Mouse (Mus musculus): Measurements from ENCODE around the gene Themis.

Themis gene

DNA sequence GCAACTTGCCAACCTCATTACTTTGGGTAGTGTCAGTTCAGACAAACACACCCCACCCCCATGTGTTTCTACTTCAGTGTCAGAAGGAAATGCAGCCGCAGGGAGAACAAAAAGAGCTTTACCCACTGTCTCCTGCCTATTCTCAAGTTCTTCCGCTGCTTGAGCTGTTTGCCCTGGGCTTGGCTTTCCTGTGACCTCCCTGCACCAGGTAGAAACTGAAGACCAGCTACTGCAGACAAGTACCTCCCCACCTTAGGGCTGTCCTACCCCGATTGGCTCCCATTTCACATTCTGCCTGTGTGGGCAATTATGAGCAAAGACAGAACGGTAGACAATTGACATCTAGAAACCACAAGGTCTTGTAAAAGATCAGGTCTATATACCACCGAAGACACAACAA, at the start of gene Themis:
Themis (plus strand) TSS at position 100 of the 400 bp plus-strand sequence.
- DNase-seq (ENCODE audit: low spot score) = no peak

DNA sequence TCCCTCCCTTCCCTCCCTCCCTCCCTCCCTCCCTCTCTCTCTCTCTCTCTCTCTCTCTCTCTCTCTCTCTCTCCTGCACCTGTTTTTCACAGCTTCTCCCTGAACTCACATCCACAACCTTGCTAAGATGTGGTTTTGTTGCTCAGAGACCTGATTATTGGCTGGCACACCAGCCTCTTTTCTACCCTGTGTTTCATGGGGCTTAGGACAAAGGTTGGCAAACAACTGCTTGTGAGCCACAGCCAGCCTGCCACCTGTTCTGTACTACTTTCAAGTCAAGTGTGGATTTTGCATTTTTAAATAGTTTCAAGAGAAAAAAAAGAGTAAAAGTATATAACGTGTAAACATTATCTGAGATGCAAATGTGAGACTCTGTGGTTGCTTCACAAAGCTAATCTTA, 48.7 kb upstream of the Themis start:
- no peak for DNase-seq (ENCODE audit: low spot score)

- no peak for DNase-seq (ENCODE audit: low spot score)
Measured at GRCm38 (mm10) chr10:28636096-28636495, 32.1 kb upstream of the Themis start.

DNA sequence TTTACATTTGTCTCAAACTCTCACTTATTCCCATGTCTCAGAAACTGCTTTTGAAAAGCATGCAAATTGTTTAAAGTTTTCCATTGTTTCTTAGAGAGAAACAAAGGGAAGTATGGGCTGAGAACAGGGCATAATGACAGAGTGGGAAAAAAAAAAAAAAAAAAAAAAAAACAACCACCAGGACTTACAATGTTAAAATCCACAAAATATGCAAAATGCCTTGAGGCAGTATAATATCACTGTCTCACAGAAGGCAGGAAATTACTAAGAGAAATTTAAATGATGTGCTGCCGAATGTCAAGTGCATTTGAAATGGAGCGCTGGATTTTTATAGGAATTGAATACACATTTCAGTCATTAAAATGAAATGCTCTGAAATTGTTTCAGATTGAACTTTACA, 26.3 kb upstream of the Themis start:
- DNase-seq (ENCODE audit: low spot score) = no peak

DNA sequence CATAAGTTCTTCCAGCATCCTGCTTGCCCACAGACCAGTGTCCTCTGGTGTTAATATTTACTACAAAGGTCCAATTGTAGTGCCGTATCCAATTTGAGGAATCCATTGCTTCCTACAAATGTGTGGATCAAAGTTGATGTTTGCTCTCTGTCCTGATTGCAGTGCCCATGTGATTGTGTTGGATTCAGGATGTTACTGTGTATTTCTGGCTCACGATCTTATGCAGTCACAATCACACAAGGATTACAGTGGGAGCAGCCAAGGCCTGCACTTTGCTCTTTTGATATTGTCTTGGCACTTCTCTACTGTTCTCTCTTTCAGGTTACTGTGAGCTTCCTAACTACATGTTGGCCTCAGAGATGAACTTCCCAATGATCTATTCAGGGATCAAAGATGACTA, 20.3 kb upstream of the Themis start:
- no peak for DNase-seq (ENCODE audit: low spot score)

GRCm38 (mm10) chr10:28649109-28649899, 18.9 kb upstream of the Themis start:
- DNase-seq (ENCODE audit: low spot score) = no peak

DNA sequence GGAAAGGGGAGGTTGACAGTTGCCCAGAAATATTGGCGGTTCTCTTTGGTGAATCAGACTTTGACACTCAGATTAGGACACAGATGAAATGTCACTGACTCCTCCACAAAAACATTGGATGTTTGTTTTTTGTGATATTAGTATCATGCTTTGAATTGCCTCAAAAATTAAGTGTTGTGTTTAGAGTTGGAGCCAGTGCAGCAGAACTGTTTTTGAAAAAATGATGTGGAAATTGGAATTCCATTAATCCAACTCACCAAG, 18.3 kb upstream of the Themis start:
- no peak for DNase-seq (ENCODE audit: low spot score)

- DNase-seq (ENCODE audit: low spot score) = no peak
Measured at GRCm38 (mm10) chr10:28651910-28652309, 16.2 kb upstream of the Themis start.

GRCm38 (mm10) chr10:28654733-28655132, 13.4 kb upstream of the Themis start:
- no peak for DNase-seq (ENCODE audit: low spot score)

- DNase-seq (ENCODE audit: low spot score) = no peak
Measured at GRCm38 (mm10) chr10:28665141-28665540, 3.0 kb upstream of the Themis start.

GRCm38 (mm10) chr10:28673931-28674330, 5.8 kb downstream of the Themis start:
- no peak for DNase-seq (ENCODE audit: low spot score)

DNA sequence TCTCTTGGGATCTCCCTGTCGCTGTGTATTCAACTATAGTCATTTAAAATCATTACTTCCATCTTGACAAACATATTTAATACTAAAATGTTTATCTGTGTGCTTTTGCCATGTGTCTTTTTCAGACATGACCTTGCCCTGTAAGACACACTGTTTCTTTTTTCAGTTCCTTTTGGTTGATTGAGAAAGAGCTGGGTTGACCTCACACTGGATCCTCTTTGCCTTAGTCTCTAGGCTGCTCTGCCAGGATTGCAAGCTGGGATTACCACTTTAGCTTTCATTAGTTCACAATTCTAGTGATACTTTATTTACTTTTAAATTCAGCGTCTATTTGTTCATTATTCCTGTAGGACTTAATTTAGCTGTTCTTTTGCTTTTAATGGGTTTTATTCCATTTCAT, 7.2 kb downstream of the Themis start:
- DNase-seq (ENCODE audit: low spot score) = no peak

GRCm38 (mm10) chr10:28694981-28695380, 26.8 kb downstream of the Themis start:
- no peak for DNase-seq (ENCODE audit: low spot score)

DNA sequence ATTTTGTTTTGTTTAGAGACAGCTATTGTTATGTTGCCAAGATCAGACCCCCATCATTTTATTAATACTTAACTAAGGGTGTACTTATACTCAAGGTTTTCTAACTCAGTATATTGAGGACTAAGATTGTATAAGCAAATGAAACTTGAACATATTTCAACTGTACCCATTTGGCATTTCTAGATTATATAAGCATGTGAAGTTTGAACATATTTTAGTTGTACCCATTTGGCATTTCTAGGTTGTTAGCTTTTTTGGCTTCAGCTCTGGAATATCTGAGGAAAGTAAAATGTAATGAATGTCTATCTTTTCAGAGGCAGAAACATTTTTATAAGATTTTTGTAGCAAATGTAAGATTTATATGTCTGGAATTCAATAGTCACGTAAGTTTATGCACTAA, 27.9 kb downstream of the Themis start:
- no peak for DNase-seq (ENCODE audit: low spot score)

DNA sequence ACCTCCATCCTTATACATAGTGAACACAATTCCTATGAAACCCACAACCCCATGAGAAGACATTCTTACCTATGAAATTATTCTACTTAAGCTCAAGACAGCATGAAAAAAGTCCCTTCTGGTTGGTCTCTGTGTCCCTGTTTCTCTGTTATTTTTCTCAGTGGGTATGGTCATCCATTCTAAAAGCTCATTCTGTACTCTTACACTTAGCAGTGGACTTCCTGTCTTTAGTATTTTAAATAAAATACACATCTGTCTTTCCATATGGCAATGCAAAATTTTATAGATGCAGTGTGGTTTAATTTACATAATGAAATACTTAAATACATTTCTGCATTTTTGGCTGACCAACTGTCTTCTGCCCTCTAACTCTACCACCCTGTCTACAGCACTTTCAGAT, 30.0 kb downstream of the Themis start:
- no peak for DNase-seq (ENCODE audit: low spot score)

GRCm38 (mm10) chr10:28721828-28722227, 53.7 kb downstream of the Themis start:
- no peak for DNase-seq (ENCODE audit: low spot score)

DNA sequence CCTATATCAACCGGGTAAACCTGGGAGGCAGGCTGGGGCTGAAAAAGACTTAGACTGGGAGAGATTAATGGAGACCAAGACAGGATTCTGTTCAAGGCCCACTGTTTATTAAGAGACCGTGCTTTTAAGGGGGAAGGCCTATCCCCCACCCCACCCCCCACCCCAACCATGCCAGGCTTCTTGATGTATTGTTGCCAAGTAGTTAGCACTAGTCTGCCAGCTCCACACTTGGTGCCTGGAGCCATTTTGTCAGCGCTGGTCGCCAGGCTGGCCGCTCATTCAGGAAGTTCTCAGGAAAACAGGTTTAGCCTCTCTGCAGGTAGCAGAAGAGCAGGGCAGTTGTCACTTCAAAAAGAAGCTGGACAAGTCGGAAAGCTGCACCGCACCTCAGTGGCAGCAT, 55.1 kb downstream of the Themis start:
- no peak for DNase-seq (ENCODE audit: low spot score)

DNA sequence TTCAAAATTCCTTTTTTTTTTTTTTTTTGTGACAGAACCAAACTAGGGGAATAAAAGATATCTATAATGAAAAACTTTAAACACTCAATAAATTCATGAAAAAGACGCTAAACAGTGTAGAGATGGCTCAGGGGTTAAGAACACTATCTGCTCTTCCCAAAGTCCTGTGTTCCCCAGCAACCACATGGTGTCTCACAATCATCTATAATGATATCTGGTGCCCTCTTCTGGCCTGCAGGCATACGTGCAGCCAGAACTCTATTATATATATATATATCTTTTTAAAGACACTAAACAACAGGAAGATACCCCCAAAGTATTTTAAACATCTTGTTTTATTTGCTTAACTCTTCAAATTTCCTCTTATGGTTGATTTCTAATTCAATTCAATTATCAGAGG, 62.0 kb downstream of the Themis start:
- no peak for DNase-seq (ENCODE audit: low spot score)

DNA sequence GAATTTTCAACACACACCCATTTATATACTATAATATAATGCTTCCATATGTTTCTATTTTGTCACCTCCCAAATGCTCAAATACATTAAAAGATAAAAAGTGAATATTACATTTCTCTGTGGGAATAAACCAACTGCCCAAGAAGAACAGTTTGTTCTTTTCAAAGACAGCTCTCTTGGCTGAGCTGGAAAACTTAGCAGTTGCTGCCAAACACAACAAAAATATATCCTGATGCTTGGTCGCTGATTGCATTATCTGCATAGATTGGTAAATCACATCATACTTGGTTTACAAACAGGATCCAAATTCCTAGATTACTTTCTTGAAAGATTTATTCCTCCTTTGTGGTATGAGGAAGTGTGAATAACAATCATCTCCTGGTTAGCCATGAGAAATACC, 69.8 kb downstream of the Themis start:
- DNase-seq (ENCODE audit: low spot score) = no peak

GRCm38 (mm10) chr10:28746426-28746825, 78.3 kb downstream of the Themis start:
- no peak for DNase-seq (ENCODE audit: low spot score)

- no peak for DNase-seq (ENCODE audit: low spot score)
Measured at GRCm38 (mm10) chr10:28753321-28753720, 85.2 kb downstream of the Themis start.

DNA sequence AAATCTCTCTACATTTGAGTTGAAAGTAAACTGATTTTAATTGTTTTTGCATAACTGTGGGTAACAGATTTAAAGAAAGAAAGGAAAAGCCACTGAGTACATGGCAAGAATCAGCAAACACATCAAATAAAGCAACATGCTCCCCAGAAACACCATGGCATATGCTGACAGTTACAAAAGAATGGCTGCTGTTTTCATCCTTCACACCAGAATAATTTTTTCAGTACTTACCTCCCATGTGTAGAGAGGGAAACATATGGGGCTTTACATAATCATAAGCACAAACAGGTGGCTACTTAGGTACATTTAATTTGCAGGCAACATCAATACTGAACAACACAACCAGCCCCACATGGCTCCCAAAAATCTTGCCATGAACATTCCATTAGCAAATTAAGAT, 86.8 kb downstream of the Themis start:
- DNase-seq (ENCODE audit: low spot score) = no peak

- no peak for DNase-seq (ENCODE audit: low spot score)
Measured at GRCm38 (mm10) chr10:28776777-28777402, 108.7 kb downstream of the Themis start.

DNA sequence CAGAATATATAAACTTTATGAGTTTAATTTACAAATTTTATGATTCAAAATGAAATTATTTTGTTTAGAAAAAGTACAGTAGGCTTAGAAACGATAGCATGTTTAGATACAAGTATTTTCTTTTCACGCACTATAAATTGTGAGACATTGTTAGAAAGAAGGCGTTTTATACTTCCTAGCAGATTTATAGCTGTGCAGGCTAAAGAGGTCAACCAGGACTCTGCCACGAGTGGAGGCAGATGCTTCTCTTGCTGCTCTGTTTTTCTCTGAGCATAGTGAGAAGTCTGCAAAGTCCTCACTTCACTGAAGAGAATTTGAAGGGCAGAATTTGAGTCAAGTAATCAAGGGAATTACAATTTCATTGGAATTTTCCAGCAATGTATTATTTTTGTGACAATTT, 131.3 kb downstream of the Themis start:
- DNase-seq (ENCODE audit: low spot score) = no peak
